Mouse (Mus musculus): ENCODE results near the gene Dab1. TPM values are rescaled to one million over a fixed set of nuclear protein-coding genes. Genes with fewer than 3 reads are reported as not detected.

Dab1 gene
- total RNA-seq, 2 experiments from 2014 or later: 1.7 to 1.9 TPM

DNA sequence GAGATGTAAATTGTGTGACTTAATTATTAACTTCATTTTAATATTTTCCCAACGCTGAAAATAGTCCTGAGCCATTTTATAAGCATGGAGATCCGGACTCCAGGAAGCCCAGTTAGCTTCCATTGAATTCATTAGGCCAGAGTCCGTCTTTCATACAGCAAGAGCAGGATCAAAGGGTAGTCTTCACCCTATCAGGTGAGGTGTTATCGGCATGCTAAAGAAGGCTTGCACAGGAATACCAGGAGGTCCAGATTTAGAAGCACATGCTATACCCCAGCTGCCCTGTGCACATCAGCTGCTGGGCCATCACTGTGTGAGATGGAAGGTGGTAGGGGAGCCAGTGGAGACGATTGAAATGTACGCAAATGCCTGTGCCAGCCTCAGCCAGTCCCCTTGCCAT, 1096.7 kb downstream of the Dab1 start:
- no peak for DNase-seq (ENCODE audit: low spot score in 2 of 2)

GRCm38 (mm10) chr4:104716506-104716905, 1097.3 kb downstream of the Dab1 start:
- DNase-seq (ENCODE audit: low spot score in 2 of 2): no peak

DNA sequence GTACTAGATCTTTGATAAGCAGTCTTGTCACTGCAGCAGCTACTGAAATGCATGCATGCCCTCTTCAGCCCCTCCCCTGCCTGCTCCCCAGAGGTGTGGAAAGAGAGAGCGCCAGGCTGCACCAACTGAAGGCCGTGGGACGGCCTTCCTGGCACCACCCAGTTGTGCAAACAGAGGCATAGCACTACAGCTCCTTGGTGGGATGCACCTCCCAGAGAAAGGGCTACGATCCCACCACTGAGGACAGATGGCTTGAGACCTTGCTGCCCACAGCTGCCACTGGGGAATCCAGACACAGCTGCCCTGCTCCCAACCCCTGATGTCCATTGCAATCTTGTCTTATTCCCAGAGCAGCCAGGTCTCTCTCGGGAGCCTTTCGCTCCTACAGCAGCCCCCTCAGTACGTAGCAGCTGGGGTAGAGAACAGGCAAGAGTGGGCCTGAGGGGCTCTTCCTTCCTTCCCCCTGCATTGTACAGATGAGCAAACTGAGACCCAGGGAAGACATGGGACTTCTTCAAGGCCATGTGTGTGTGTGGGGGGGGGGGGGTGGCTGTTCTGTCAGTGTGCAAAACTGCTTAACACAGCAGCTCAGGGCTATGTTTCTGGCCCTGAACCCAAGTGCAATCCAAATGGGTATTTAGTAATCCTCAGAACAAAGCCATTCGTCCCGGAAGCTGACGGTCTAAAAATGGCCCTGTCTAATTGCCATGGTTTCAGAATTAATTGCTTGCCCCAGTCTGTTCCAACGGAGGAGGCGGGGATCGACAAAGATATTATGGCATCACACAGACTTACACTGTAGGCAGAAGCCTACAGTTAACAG, 1100.0 kb downstream of the Dab1 start:
- DNase-seq (ENCODE audit: low spot score in 2 of 2): no peak

DNA sequence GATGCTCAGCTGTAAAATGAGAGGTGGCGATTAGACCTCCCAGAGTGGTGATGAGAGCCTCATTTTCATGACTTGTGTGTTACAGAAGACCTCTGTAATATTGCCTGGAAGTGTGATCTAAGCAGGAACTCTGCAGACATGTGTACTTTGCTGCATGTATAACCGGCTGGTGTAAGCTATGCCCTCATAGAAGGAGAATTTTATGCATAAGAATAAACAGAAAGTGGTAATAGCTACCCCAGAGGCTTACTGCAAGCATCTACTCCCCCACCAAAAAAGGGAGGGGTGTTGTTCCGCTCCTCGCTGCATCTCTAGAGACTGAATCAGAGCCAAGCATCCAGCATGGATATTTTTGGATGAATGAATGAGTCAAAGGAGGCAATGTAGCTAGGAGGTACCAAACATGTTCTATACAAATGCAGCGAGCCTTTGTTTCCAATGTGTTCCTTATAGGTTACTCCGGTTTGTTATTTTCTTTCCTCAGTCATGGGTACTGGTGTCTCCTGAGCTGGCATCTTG, 1104.4 kb downstream of the Dab1 start:
- no peak for DNase-seq (ENCODE audit: low spot score in 2 of 2)

DNA sequence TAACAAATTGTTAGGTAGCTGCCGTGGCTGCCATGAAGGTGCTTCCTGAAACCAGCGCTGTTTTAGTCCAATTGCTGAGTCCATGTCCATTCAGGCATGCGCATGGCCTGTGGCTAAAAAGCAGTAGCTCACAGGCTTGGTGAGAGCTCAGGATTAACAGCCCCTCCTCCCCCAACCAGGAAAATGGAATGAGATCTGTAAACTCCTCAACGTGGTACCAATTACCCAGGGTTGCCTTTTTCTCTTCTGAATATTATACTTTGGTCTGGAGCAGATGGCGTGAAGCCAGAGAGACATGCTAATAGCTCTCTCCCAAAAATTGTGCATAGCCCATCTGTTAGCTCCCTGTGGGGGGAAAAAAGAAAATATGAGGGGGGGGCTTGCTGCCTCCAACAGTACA, 1105.1 kb downstream of the Dab1 start:
- no peak for DNase-seq (ENCODE audit: low spot score in 2 of 2)

DNA sequence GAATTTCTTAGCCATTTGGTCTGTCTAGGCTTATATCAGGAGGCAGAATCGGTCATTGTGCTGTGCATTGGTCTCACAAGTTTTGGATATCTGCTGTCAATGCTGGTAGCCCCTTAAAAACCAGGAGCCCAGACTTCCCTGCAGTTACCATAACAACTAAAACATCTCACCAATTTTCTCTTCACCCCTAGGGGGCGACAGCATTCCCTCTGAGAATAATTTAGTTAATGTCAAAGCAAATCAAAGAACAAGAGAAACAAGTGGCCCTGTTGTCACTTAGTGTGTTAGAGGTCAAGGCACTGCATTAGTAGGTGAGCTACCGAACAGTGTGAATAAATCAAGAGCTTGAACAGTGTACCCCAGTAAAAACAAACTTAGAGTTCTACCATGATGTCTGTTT, 1106.5 kb downstream of the Dab1 start:
- DNase-seq (ENCODE audit: low spot score in 2 of 2): no peak

DNA sequence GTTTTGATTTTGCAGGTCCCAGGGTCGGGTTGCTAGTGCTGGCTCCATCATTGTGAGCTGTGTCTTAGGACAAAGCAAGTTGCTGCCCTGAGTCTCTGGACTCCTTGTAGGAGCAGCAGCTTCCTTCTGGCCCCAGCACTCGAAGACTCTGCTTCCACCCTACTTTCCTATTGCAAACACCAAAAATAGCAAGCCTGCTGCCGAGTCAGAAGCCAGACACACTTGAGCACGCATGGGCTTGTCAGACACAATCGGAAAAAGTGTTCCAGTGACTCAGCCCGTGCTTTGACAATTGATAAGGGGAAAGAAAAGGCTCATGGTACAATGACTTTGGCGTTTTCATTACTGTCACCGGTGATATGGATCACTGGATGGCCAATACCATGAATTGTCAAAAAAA, 1110.0 kb downstream of the Dab1 start:
- no peak for DNase-seq (ENCODE audit: low spot score in 2 of 2)

GRCm38 (mm10) chr4:104746500-104746899, 1127.3 kb downstream of the Dab1 start:
- peak in 1 of 2 experiments; percentile 16 for DNase-seq (ENCODE audit: low spot score in 2 of 2)

DNA sequence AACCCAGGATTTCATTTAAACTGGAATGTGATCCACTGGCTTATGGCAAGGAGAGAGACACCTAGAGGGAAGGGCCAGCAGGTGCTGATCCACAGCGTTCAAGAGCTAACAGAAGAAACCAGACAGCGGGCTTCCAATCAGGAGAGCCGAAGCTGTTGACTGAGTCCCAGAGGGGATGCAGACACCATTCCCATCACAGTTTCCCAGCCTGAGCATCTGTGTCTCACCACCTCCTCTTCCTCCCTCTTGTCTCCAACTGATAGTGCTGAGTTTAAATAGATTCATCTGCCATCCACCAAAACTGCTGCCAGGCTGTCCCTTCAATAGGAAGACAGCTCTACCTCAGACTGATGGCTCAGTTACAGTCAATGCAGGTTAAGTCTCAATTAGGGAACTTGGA, 1134.9 kb downstream of the Dab1 start:
- no peak for DNase-seq (ENCODE audit: low spot score in 2 of 2)

- DNase-seq (ENCODE audit: low spot score in 2 of 2): no peak
These were observed 1141.9 kb downstream of the Dab1 start for GRCm38 (mm10) chr4:104760878-104761624.

- DNase-seq (ENCODE audit: low spot score in 2 of 2): no peak
These were observed 1146.9 kb downstream of the Dab1 start, which contains the start of gene C8b for GRCm38 (mm10) chr4:104766065-104766464. Gene C8b (plus strand): TSS chr4:104766317.

GRCm38 (mm10) chr4:104768190-104768589, 1149.0 kb downstream of the Dab1 start:
- no peak for DNase-seq (ENCODE audit: low spot score in 2 of 2)

- DNase-seq (ENCODE audit: low spot score in 2 of 2): no peak
These were observed 1150.4 kb downstream of the Dab1 start for GRCm38 (mm10) chr4:104769602-104770001.

- no peak for DNase-seq (ENCODE audit: low spot score in 2 of 2)
These were observed 1151.2 kb downstream of the Dab1 start for GRCm38 (mm10) chr4:104770331-104770730.

DNA sequence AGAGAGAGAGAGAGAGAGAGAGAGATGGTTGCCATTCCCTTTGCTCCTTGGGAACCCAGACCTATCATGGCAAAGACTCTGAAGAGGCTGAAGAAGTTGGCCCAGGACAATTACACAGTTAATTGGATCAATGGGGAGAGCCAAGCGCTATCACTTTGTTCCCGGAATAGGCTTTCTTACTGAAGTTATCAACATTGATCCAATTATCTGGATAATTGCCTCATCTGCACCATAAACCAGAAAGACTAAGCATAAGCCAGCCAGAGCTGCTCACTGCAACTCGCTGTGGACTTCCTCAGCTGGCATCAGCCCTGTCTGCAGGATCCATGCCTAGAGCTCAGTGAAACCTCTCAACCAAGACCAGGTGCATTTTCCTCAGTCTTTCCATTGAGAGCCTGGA, 1156.4 kb downstream of the Dab1 start:
- DNase-seq (ENCODE audit: low spot score in 2 of 2): no peak

- no peak for DNase-seq (ENCODE audit: low spot score in 2 of 2)
These were observed 1160.3 kb downstream of the Dab1 start for GRCm38 (mm10) chr4:104779460-104779859.

DNA sequence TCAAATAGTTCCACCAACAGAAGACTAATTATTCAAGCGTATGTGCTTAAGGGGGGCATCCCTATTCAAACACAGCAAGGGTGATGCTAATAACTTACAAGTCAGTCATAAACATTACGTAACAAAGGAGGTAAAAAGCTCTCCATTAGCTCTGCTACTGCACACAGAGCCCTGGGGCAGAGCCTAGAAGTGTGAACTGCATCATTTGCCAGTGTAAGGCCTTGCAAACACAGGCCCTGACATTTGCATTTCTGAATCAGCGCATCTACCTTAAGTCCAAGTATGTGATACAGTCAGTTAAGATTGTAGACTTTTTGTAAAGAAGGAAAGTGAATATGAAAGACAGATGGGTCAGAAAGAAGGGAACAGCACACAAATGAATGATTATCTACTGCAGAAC, 1162.3 kb downstream of the Dab1 start:
- DNase-seq (ENCODE audit: low spot score in 2 of 2): no peak

DNA sequence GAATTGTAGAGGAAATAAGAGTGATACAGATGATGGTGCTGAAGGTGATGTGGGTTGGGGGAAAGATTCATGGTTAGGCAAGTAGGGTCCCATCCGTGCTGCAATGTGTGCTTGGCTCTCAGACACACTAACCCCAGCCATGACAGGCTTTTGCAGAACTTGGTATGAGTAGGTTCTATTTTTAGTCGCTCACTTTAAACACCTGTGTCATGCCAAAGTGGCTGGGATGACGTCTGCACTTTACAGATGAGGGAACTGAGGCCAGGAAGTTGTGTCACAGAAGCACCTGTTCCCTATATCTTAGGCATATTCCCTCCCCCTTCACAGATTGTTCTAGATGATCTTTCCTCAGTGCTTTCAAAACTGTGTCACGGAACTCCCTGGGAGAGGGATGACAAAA, 1163.2 kb downstream of the Dab1 start:
- no peak for DNase-seq (ENCODE audit: low spot score in 2 of 2)

DNA sequence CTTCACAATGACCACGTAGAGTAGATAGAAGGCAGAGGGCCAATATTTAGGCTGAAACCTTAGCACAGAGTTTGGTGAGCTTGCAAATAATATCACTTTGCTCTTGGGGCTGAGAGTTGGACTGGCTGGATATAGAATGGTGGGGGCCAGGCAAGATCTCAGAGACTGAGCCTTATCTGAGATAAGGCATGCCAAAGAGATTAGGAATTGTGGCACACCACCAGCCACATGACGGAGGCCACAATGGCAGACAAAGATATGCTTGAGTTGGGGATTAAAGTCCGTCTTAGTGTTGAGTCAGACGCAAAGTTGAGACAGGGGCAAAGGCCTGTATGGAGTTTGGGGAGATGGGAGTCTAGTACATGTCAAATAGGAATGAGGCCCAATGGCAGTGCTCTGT, 1173.0 kb downstream of the Dab1 start:
- DNase-seq (ENCODE audit: low spot score in 2 of 2): no peak

All from gastrocnemius, postnatal 4 days (tissue).